Mouse (Mus musculus): ENCODE measurements around the gene D330045A20Rik.

DNA sequence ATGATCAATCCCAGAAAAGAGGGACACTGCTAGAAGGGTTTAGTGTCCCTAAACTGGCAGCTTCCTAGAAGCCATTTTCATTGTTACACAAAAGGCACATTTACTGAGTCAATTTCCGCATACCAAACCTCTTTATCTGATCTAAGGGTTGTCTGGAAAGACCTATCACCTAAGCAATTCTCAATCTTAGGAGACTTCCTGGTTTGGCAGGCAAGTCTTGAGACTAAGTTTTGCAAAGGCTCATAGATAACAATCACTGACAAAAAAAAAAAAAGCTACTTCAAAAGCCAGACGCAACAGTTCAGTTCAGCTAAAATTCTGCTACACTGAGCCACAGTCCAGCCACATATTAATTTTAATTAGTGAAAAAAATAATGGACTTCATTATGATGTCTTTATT lies 39.1 kb downstream of the D330045A20Rik start:
- TF ChIP-seq POLR2A (IDR thresholded peaks at IDR 0.05; ENCODE audit: borderline replicate concordance, control insufficient read depth, low read depth, low read length) (no peak), CTCF (IDR thresholded peaks at IDR 0.05; ENCODE audit: control insufficient read depth, insufficient read depth, low read length) (no peak)

All from bone marrow, adult 2 months (tissue).